Mouse (Mus musculus): Measurements from ENCODE around the gene Aldh8a1. TPM values are rescaled to one million over a fixed set of nuclear protein-coding genes. Genes with fewer than 3 reads are reported as not detected.

Gene Aldh8a1
- polyA plus RNA-seq, 1 experiment from 2014 or later = 2.0 TPM

DNA sequence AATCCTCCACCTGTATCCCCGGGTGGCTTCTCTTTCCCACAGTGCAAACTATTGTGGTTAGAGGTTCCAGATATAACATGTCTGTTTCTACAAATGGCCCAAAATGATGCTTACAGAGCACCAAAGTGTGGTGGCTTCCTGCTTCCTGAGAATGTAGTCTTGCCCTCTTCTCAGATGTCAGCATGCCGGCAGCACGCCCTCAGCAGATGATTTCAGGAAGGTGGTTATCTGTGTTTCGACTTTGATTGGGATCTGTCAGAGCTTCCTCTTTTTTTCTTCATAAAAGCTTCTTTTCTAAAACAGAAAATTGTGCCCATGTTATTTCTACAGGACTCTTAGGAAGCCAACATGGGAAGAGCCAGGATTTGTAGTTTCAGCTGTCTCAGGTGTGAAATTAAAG is 13.8 kb upstream of the Aldh8a1 start:
- Histone ChIP-seq H3K27ac (ENCODE audit: low read length) (no peak overlapping the region), H3K4me1 (ENCODE audit: control insufficient read depth, insufficient read depth, low read length) (no peaks in the 10 kb centered on the region), H3K9ac (ENCODE audit: low read length) (no peak overlapping the region), H3K36me3 (ENCODE audit: control insufficient read depth, insufficient read depth, low read length) (0 out of 2 replicates have a peak, but pooled peaks cover 4% of the 10 kb centered on the region), H3K27me3 (ENCODE audit: control insufficient read depth, insufficient read depth, low read length) (no peaks in the 10 kb centered on the region), H3K9me3 (replicated peaks; ENCODE audit: control insufficient read depth, low read length) (no peaks in the 10 kb centered on the region), H3K4me2 (ENCODE audit: low read depth, low read length) (no peak overlapping the region), H3K4me3 (replicated peaks; ENCODE audit: low read length) (no peak overlapping the region)
- ATAC-seq (ENCODE audit: insufficient read depth, low FRiP score) = no peak
- WGBS = 85% methylated on average over 4 of the region's 4 CpGs

DNA sequence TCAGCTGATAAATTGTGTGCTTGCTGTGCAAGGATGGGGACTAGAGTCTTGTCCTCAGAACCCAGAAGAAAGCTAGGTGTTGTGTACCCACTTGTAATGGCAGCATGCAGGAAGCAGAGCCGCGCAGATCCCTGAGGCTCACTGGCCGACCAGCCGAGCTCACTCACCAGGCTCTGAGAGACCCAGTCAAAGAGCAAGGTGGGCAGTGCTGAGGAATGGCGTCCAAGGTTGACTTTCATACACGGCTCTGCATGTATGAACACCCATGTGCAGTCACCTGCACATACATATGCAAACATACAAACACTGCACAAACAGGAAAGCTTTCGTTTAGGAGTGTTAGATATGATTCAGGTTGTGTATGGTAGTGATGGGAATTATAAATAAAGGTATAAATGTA is 12.1 kb upstream of the Aldh8a1 start:
- no peak for ATAC-seq (ENCODE audit: insufficient read depth, low FRiP score)
- H3K4me1 ChIP-seq (ENCODE audit: control insufficient read depth, insufficient read depth, low read length) = no peaks in the 10 kb centered on the region

DNA sequence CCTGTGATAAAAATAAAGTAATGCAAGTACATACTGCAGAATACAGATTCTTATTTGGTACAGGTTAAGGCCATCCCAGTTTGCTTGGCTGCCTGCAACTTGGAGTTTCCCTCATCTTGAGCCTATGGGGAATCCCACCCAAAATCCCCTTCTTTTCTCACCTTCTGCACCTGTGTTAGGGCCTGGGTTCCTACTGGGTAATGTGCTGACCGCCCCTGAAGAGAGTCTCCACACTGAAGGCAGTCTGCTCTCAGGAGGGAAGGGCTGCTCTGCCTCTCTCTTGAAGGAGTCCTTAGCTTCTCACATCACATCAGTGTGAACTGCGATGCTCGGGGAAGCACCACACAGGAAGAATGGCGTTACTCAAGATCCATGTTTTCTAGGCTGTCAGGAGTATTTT is 11.2 kb upstream of the Aldh8a1 start:
- H3K27ac ChIP-seq (ENCODE audit: low read length) = no peak overlapping the region
- no peaks in the 10 kb centered on the region for H3K4me1 ChIP-seq (ENCODE audit: control insufficient read depth, insufficient read depth, low read length)
- no peak overlapping the region for H3K4me3 ChIP-seq (replicated peaks; ENCODE audit: low read length)
- H3K9me3 ChIP-seq (replicated peaks; ENCODE audit: control insufficient read depth, low read length) = no peaks in the 10 kb centered on the region
- no peak overlapping the region for H3K9ac ChIP-seq (ENCODE audit: low read length)
- no peaks in the 10 kb centered on the region for H3K27me3 ChIP-seq (ENCODE audit: control insufficient read depth, insufficient read depth, low read length)
- 83% methylated on average over 4 of the region's 4 CpGs for WGBS
- no peak for ATAC-seq (ENCODE audit: insufficient read depth, low FRiP score)
- peaks cover 3% of the 10 kb centered on the region; the same call in 1 of the 2 replicates for H3K36me3 ChIP-seq (ENCODE audit: control insufficient read depth, insufficient read depth, low read length)
- H3K4me2 ChIP-seq (ENCODE audit: low read depth, low read length) = no peak overlapping the region

More for the DNA sequence above, 12.1 kb upstream of the Aldh8a1 start:
- Histone ChIP-seq H3K4me3 (replicated peaks; ENCODE audit: low read length) (no peak overlapping the region), H3K9me3 (replicated peaks; ENCODE audit: control insufficient read depth, low read length) (no peaks in the 10 kb centered on the region), H3K4me2 (ENCODE audit: low read depth, low read length) (no peak overlapping the region), H3K27me3 (ENCODE audit: control insufficient read depth, insufficient read depth, low read length) (no peaks in the 10 kb centered on the region), H3K27ac (ENCODE audit: low read length) (no peak overlapping the region), H3K36me3 (ENCODE audit: control insufficient read depth, insufficient read depth, low read length) (peaks cover 3% of the 10 kb centered on the region; the same call in 1 of the 2 replicates), H3K9ac (ENCODE audit: low read length) (no peak overlapping the region)
- 94% methylated on average over 7 of the region's 7 CpGs for WGBS

DNA sequence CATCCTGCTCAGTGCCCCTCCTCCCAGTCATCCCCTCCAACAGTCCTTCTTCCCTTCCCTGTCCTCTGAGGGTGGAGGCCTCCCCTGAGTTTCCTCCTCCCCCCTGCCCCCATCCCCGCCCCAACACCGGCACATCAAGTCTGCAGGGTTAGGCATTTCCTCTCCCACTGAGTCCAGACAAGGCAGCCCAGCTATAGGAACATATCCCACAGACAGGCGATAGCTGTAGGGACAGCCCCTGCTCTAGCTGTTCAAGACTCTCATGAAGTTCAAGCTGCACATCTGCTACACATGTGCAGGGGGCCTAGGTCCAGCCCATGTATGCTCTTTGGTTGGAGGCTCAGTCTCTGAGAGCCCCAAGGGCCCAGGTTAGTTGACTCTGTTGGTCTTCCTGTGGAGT is 10.6 kb upstream of the Aldh8a1 start:
- H3K9me3 ChIP-seq (replicated peaks; ENCODE audit: control insufficient read depth, low read length) = no peaks in the 10 kb centered on the region
- no peaks in the 10 kb centered on the region for H3K27me3 ChIP-seq (ENCODE audit: control insufficient read depth, insufficient read depth, low read length)
- H3K4me2 ChIP-seq (ENCODE audit: low read depth, low read length) = no peak overlapping the region
- WGBS = 68% methylated on average over 3 of the region's 3 CpGs
- H3K36me3 ChIP-seq (ENCODE audit: control insufficient read depth, insufficient read depth, low read length) = peaks cover 3% of the 10 kb centered on the region; the same call in 1 of the 2 replicates
- no peaks in the 10 kb centered on the region for H3K4me1 ChIP-seq (ENCODE audit: control insufficient read depth, insufficient read depth, low read length)
- H3K9ac ChIP-seq (ENCODE audit: low read length) = no peak overlapping the region
- no peak for ATAC-seq (ENCODE audit: insufficient read depth, low FRiP score)
- H3K27ac ChIP-seq (ENCODE audit: low read length) = no peak overlapping the region
- no peak overlapping the region for H3K4me3 ChIP-seq (replicated peaks; ENCODE audit: low read length)

DNA sequence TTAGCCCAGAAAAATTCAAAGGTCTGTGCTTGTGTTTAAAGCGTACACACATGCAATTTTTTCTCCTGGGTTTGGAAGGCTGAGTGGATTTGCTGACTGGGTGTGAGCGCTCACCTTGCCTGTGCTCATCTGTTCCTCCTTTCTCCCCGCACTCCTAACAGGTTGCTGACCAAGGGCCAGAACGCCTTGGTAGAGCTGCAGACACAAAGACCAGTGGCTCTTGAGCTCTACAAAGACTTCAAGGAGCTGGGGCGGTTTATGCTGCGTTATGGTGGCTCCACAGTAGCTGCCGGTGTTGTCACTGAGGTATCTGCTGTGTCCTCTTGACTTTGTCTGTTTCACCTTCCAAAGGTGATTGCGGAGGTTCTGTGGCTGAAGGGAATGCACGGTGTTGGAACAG is 9.6 kb upstream of the Aldh8a1 start:
- H3K9me3 ChIP-seq (replicated peaks; ENCODE audit: control insufficient read depth, low read length) = no peaks in the 10 kb centered on the region
- H3K4me3 ChIP-seq (replicated peaks; ENCODE audit: low read length) = no peak overlapping the region
- no peak for ATAC-seq (ENCODE audit: insufficient read depth, low FRiP score)
- H3K4me1 ChIP-seq (ENCODE audit: control insufficient read depth, insufficient read depth, low read length) = no peaks in the 10 kb centered on the region
- H3K27me3 ChIP-seq (ENCODE audit: control insufficient read depth, insufficient read depth, low read length) = no peaks in the 10 kb centered on the region
- H3K9ac ChIP-seq (ENCODE audit: low read length) = no peak overlapping the region
- WGBS = 94% methylated on average over 9 of the region's 9 CpGs
- H3K27ac ChIP-seq (ENCODE audit: low read length) = no peak overlapping the region
- H3K36me3 ChIP-seq (ENCODE audit: control insufficient read depth, insufficient read depth, low read length) = peaks cover 3% of the 10 kb centered on the region; the same call in 1 of the 2 replicates
- H3K4me2 ChIP-seq (ENCODE audit: low read depth, low read length) = no peak overlapping the region

DNA sequence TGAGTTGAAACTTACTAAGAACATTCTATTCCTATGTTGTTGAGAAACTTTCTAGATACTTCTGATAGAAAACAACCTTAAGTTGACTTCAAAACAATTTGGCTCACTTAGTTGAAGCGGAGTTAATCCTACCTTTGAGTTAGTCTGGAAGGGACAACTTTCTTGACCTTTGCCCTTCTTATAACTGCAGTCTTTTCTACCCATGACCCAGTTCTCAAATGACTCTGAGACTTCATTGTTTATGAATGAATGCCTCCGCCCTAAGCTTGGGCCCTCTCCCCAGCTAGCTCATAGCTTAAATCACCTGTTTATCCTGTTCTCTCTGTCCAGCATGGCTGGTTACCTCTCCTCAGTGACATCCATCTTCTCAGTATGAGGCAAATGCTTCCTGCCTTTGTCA is 7.5 kb upstream of the Aldh8a1 start:
- Histone ChIP-seq H3K4me3 (replicated peaks; ENCODE audit: low read length) (no peak overlapping the region), H3K27me3 (ENCODE audit: control insufficient read depth, insufficient read depth, low read length) (no peaks in the 10 kb centered on the region), H3K36me3 (ENCODE audit: control insufficient read depth, insufficient read depth, low read length) (peaks cover 3% of the 10 kb centered on the region; the same call in 1 of the 2 replicates), H3K4me2 (ENCODE audit: low read depth, low read length) (no peak overlapping the region), H3K9ac (ENCODE audit: low read length) (no peak overlapping the region), H3K4me1 (ENCODE audit: control insufficient read depth, insufficient read depth, low read length) (no peaks in the 10 kb centered on the region), H3K27ac (ENCODE audit: low read length) (no peak overlapping the region), H3K9me3 (replicated peaks; ENCODE audit: control insufficient read depth, low read length) (no peaks in the 10 kb centered on the region)
- ATAC-seq (ENCODE audit: insufficient read depth, low FRiP score) = no peak
- WGBS = 91% methylated on average over 2 of the region's 2 CpGs

DNA sequence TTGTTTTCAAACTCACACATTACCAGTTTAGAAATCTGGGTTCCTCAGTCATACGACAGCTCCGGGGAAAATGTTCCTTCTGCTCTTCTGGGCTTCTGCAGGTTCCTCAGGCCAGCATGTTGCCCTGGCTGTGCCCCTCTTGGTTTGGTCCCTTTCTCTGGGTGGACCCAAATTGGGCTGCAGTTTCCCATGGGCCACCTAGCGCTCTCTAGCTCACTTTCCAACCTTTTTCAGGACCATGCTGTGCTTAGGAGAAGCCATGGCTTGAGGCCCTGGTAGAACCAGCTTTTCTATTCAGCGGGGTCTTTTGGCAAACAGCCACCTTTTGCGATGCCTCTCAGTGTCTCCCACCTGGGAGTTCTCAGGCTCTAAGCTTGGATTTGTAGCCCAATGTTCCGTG is 4.8 kb upstream of the Aldh8a1 start:
- no peak overlapping the region for H3K4me3 ChIP-seq (replicated peaks; ENCODE audit: low read length)
- 91% methylated on average over 6 of the region's 6 CpGs for WGBS
- no peak for ATAC-seq (ENCODE audit: insufficient read depth, low FRiP score)
- no peaks in the 10 kb centered on the region for H3K9me3 ChIP-seq (replicated peaks; ENCODE audit: control insufficient read depth, low read length)
- no peak overlapping the region for H3K27ac ChIP-seq (ENCODE audit: low read length)
- H3K36me3 ChIP-seq (ENCODE audit: control insufficient read depth, insufficient read depth, low read length) = peaks cover 3% of the 10 kb centered on the region; the same call in 1 of the 2 replicates
- no peaks in the 10 kb centered on the region for H3K4me1 ChIP-seq (ENCODE audit: control insufficient read depth, insufficient read depth, low read length)
- H3K4me2 ChIP-seq (ENCODE audit: low read depth, low read length) = no peak overlapping the region
- no peaks in the 10 kb centered on the region for H3K27me3 ChIP-seq (ENCODE audit: control insufficient read depth, insufficient read depth, low read length)
- no peak overlapping the region for H3K9ac ChIP-seq (ENCODE audit: low read length)

DNA sequence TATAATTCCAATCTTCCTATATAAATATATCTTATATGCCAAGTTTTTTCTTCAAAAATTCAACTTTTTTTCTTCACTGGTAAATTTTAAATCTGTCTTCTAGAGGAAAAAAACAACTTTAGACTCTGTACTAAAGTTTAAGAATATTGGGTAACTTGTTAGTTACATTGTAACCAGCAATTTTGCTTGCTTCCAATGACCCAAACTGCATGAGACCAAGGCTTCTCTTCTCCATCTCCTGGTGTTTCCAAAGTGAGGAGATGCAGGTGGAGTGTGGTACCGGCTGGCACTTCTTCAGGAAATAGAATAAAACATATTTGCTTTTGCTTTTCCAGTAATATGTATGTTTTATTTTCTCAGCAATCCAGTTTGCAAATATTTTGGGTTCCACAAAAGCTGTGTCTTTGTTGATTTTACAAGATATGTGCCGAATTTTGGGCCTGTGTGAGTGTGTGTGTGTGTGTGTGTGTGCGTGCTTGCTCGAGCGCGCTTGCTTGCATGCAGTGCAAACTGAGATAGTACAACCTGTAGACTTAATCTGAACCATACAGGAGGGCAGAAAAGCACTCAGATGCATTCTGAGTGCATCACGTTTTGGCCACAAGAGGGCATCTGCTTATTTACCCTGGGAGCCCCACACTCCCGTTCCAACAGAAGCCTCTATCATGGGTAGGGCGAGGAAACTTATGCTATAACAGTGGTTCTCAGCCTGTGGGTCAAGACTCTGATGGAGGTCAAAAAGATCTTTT is 1.3 kb downstream of the Aldh8a1 start:
- Histone ChIP-seq H3K27ac (ENCODE audit: low read length) (no peak overlapping the region), H3K9ac (ENCODE audit: low read length) (no peak overlapping the region), H3K9me3 (replicated peaks; ENCODE audit: control insufficient read depth, low read length) (no peaks in the 10 kb centered on the region), H3K4me2 (ENCODE audit: low read depth, low read length) (no peak overlapping the region), H3K36me3 (ENCODE audit: control insufficient read depth, insufficient read depth, low read length) (no peaks in the 10 kb centered on the region), H3K27me3 (ENCODE audit: control insufficient read depth, insufficient read depth, low read length) (no peaks in the 10 kb centered on the region), H3K4me3 (replicated peaks; ENCODE audit: low read length) (no peak overlapping the region), H3K4me1 (ENCODE audit: control insufficient read depth, insufficient read depth, low read length) (no peaks in the 10 kb centered on the region)
- no peak for ATAC-seq (ENCODE audit: insufficient read depth, low FRiP score)
- WGBS = 59% methylated on average over 9 of the region's 9 CpGs

DNA sequence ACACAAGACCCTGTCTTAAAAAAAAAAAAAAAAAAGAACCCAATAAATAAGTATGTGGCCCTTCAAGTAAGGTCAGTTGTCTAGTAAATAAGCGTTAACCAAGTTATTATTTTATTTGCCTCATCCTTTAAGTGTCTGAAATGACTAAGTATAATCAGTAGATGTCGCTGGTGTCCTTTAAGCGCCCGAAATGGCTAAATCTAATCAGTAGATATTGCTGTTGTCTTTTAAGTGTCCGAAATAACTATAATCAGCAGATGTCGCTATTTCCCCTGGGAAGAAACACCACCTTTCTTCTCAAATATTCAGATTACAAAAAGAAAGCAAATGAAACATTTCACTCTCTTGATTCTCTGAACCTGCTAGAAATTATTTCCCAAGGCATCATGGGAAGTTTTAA is 5.8 kb downstream of the Aldh8a1 start:
- ATAC-seq (ENCODE audit: insufficient read depth, low FRiP score) = no peak
- Histone ChIP-seq H3K4me3 (replicated peaks; ENCODE audit: low read length) (no peak overlapping the region), H3K9ac (ENCODE audit: low read length) (no peak overlapping the region), H3K27ac (ENCODE audit: low read length) (no peak overlapping the region), H3K9me3 (replicated peaks; ENCODE audit: control insufficient read depth, low read length) (no peaks in the 10 kb centered on the region), H3K36me3 (ENCODE audit: control insufficient read depth, insufficient read depth, low read length) (no peaks in the 10 kb centered on the region), H3K4me1 (ENCODE audit: control insufficient read depth, insufficient read depth, low read length) (no peaks in the 10 kb centered on the region), H3K27me3 (ENCODE audit: control insufficient read depth, insufficient read depth, low read length) (no peaks in the 10 kb centered on the region), H3K4me2 (ENCODE audit: low read depth, low read length) (no peak overlapping the region)
- 19% methylated on average over 6 of the region's 6 CpGs for WGBS
